Mouse (Mus musculus): Measurements from ENCODE around the gene Pou4f1.
A peak's percentile ranks its signal among the peaks of the same experiment; 100 is the strongest.

Pou4f1 gene

GRCm38 (mm10) chr14:104456976-104457375 lies 10.8 kb downstream of the Pou4f1 start:
- peak in 1 of 2 experiments; percentile 28 for DNase-seq

- DNase-seq = no peak
Measured at GRCm38 (mm10) chr14:104453824-104454223, 14.0 kb downstream of the Pou4f1 start.

- no peak for DNase-seq
Measured at GRCm38 (mm10) chr14:104434293-104434692, 33.5 kb downstream of the Pou4f1 start.

- DNase-seq = no peak
Measured at GRCm38 (mm10) chr14:104430819-104431218, 37.0 kb downstream of the Pou4f1 start.

GRCm38 (mm10) chr14:104423688-104424470 lies 43.9 kb downstream of the Pou4f1 start:
- peak; percentile 41 to 51 for DNase-seq
